Mouse (Mus musculus): ENCODE data around the gene Cacng1. TPM values are rescaled to one million over a fixed set of nuclear protein-coding genes. Genes with fewer than 3 reads are reported as not detected.

Cacng1 gene
- polyA plus RNA-seq, 1 experiment from 2014 or later, result 1.3 TPM

- ATAC-seq (replicated peaks; ENCODE audit: low FRiP score), result 0 out of 2 replicates have a peak, but pooled peaks have one; percentile 16
Measured at GRCm38 (mm10) chr11:107705060-107705459, 11.3 kb downstream of the Cacng1 start.

GRCm38 (mm10) chr11:107703272-107704134 lies 12.8 kb downstream of the Cacng1 start:
- ATAC-seq (replicated peaks; ENCODE audit: low FRiP score), result peak; percentile 33; the same call in 1 of the 2 replicates
- Histone ChIP-seq H3K4me1 (peaks cover 38% of the 10 kb centered on the region), H3K9ac (no peak overlapping the region), H3K27me3 (no peaks in the 10 kb centered on the region), H3K27ac (no peak overlapping the region), H3K36me3 (no peaks in the 10 kb centered on the region), H3K4me2 (peak overlapping the region; percentile 34), H3K4me3 (replicated peaks) (no peak overlapping the region), H3K9me3 (replicated peaks) (no peaks in the 10 kb centered on the region)
- 28% methylated on average over 27 of the region's 27 CpGs for WGBS

More at GRCm38 (mm10) chr11:107705060-107705459, 11.3 kb downstream of the Cacng1 start:
- Histone ChIP-seq H3K36me3 (no peaks in the 10 kb centered on the region), H3K27me3 (no peaks in the 10 kb centered on the region), H3K9me3 (replicated peaks) (no peaks in the 10 kb centered on the region), H3K4me2 (no peak overlapping the region), H3K4me1 (peaks cover 39% of the 10 kb centered on the region), H3K9ac (no peak overlapping the region), H3K4me3 (replicated peaks) (no peak overlapping the region), H3K27ac (peak overlapping the region; percentile 75)
- 62% methylated on average over 6 of the region's 6 CpGs for WGBS

GRCm38 (mm10) chr11:107699967-107700366 lies 16.4 kb downstream of the Cacng1 start:
- no peak for ATAC-seq (replicated peaks; ENCODE audit: low FRiP score)
- no peak overlapping the region for H3K4me3 ChIP-seq (replicated peaks)
- 92% methylated on average over 4 of the region's 4 CpGs for WGBS
- H3K4me2 ChIP-seq, result no peak overlapping the region
- H3K36me3 ChIP-seq, result no peaks in the 10 kb centered on the region
- H3K4me1 ChIP-seq, result peaks cover 20% of the 10 kb centered on the region
- no peak overlapping the region for H3K9ac ChIP-seq
- H3K27me3 ChIP-seq, result no peaks in the 10 kb centered on the region
- H3K27ac ChIP-seq, result no peak overlapping the region
- no peaks in the 10 kb centered on the region for H3K9me3 ChIP-seq (replicated peaks)

GRCm38 (mm10) chr11:107693338-107693737 lies 23.0 kb downstream of the Cacng1 start:
- H3K9ac ChIP-seq, result no peak overlapping the region
- no peak overlapping the region for H3K4me2 ChIP-seq
- 79% methylated on average over 6 of the region's 6 CpGs for WGBS
- no peaks in the 10 kb centered on the region for H3K27me3 ChIP-seq
- no peak for ATAC-seq (replicated peaks; ENCODE audit: low FRiP score)
- H3K9me3 ChIP-seq (replicated peaks), result no peaks in the 10 kb centered on the region
- H3K36me3 ChIP-seq, result peaks cover 8% of the 10 kb centered on the region
- no peaks in the 10 kb centered on the region for H3K4me1 ChIP-seq
- no peak overlapping the region for H3K27ac ChIP-seq
- H3K4me3 ChIP-seq (replicated peaks), result no peak overlapping the region

GRCm38 (mm10) chr11:107691569-107691968 lies 24.8 kb downstream of the Cacng1 start:
- no peak overlapping the region for H3K4me2 ChIP-seq
- H3K4me3 ChIP-seq (replicated peaks), result no peak overlapping the region
- H3K9ac ChIP-seq, result no peak overlapping the region
- no peak for ATAC-seq (replicated peaks; ENCODE audit: low FRiP score)
- no peak overlapping the region for H3K27ac ChIP-seq
- no peaks in the 10 kb centered on the region for H3K9me3 ChIP-seq (replicated peaks)
- 71% methylated on average over 8 of the region's 8 CpGs for WGBS
- H3K27me3 ChIP-seq, result no peaks in the 10 kb centered on the region
- no peaks in the 10 kb centered on the region for H3K4me1 ChIP-seq
- peaks cover 23% of the 10 kb centered on the region for H3K36me3 ChIP-seq

GRCm38 (mm10) chr11:107688480-107688879 lies 27.8 kb downstream of the Cacng1 start:
- no peak overlapping the region for H3K4me2 ChIP-seq
- no peak overlapping the region for H3K9ac ChIP-seq
- WGBS, result 95% methylated on average over 10 of the region's 10 CpGs
- no peaks in the 10 kb centered on the region for H3K9me3 ChIP-seq (replicated peaks)
- peaks cover 49% of the 10 kb centered on the region for H3K36me3 ChIP-seq
- H3K4me1 ChIP-seq, result no peaks in the 10 kb centered on the region
- ATAC-seq (replicated peaks; ENCODE audit: low FRiP score), result no peak
- H3K27me3 ChIP-seq, result no peaks in the 10 kb centered on the region
- no peak overlapping the region for H3K27ac ChIP-seq
- H3K4me3 ChIP-seq (replicated peaks), result no peak overlapping the region

- no peak overlapping the region for H3K4me3 ChIP-seq (replicated peaks)
- H3K9ac ChIP-seq, result no peak overlapping the region
- H3K27ac ChIP-seq, result no peak overlapping the region
- H3K9me3 ChIP-seq (replicated peaks), result no peaks in the 10 kb centered on the region
- ATAC-seq (replicated peaks; ENCODE audit: low FRiP score), result no peak
- no peaks in the 10 kb centered on the region for H3K27me3 ChIP-seq
- 0 out of 2 replicates have a peak, but pooled peaks cover 2% of the 10 kb centered on the region for H3K4me1 ChIP-seq
- peaks cover 57% of the 10 kb centered on the region for H3K36me3 ChIP-seq
- 93% methylated on average over 20 of the region's 20 CpGs for WGBS
- H3K4me2 ChIP-seq, result no peak overlapping the region
Measured at GRCm38 (mm10) chr11:107686290-107686689, 30.0 kb downstream of the Cacng1 start.

GRCm38 (mm10) chr11:107683544-107684465 lies 32.5 kb downstream of the Cacng1 start:
- Histone ChIP-seq H3K9me3 (replicated peaks) (no peaks in the 10 kb centered on the region), H3K4me3 (replicated peaks) (no peak overlapping the region), H3K9ac (no peak overlapping the region), H3K36me3 (peaks cover 59% of the 10 kb centered on the region), H3K27me3 (no peaks in the 10 kb centered on the region), H3K27ac (no peak overlapping the region), H3K4me1 (0 out of 2 replicates have a peak, but pooled peaks cover 2% of the 10 kb centered on the region), H3K4me2 (no peak overlapping the region)
- ATAC-seq (replicated peaks; ENCODE audit: low FRiP score), result no peak
- 81% methylated on average over 19 of the region's 19 CpGs for WGBS

GRCm38 (mm10) chr11:107682694-107683355 lies 33.5 kb downstream of the Cacng1 start:
- Histone ChIP-seq H3K4me1 (0 out of 2 replicates have a peak, but pooled peaks cover 2% of the 10 kb centered on the region), H3K27ac (no peak overlapping the region), H3K9me3 (replicated peaks) (no peaks in the 10 kb centered on the region), H3K36me3 (peaks cover 60% of the 10 kb centered on the region), H3K4me3 (replicated peaks) (no peak overlapping the region), H3K9ac (no peak overlapping the region), H3K27me3 (no peaks in the 10 kb centered on the region), H3K4me2 (no peak overlapping the region)
- WGBS, result 71% methylated on average over 9 of the region's 9 CpGs
- ATAC-seq (replicated peaks; ENCODE audit: low FRiP score), result no peak

- no peaks in the 10 kb centered on the region; the same call in 1 of the 2 replicates for H3K9me3 ChIP-seq (replicated peaks)
- H3K9ac ChIP-seq, result no peak overlapping the region
- no peak overlapping the region for H3K27ac ChIP-seq
- H3K4me2 ChIP-seq, result no peak overlapping the region
- ATAC-seq (replicated peaks; ENCODE audit: low FRiP score), result no peak
- 70% methylated on average over 17 of the region's 17 CpGs for WGBS
- H3K4me3 ChIP-seq (replicated peaks), result no peak overlapping the region
- peaks cover 64% of the 10 kb centered on the region for H3K36me3 ChIP-seq
- H3K4me1 ChIP-seq, result 0 out of 2 replicates have a peak, but pooled peaks cover 10% of the 10 kb centered on the region
- no peaks in the 10 kb centered on the region for H3K27me3 ChIP-seq
Measured at GRCm38 (mm10) chr11:107676207-107676940, 39.9 kb downstream of the Cacng1 start.

- Histone ChIP-seq H3K36me3 (peaks cover 73% of the 10 kb centered on the region), H3K27ac (no peak overlapping the region)
- 86% methylated on average over 10 of the region's 10 CpGs for WGBS
Measured at GRCm38 (mm10) chr11:107675246-107675645, 41.1 kb downstream of the Cacng1 start.

More at GRCm38 (mm10) chr11:107675246-107675645, 41.1 kb downstream of the Cacng1 start:
- Histone ChIP-seq H3K9ac (no peak overlapping the region), H3K4me3 (replicated peaks) (no peak overlapping the region), H3K27me3 (no peaks in the 10 kb centered on the region), H3K9me3 (replicated peaks) (no peaks in the 10 kb centered on the region; the same call in 1 of the 2 replicates), H3K4me1 (0 out of 2 replicates have a peak, but pooled peaks cover 10% of the 10 kb centered on the region), H3K4me2 (no peak overlapping the region)
- ATAC-seq (replicated peaks; ENCODE audit: low FRiP score), result no peak
